8 mouse cellular contexts compared by ENCODE assay signal in the genomic region with DNA sequence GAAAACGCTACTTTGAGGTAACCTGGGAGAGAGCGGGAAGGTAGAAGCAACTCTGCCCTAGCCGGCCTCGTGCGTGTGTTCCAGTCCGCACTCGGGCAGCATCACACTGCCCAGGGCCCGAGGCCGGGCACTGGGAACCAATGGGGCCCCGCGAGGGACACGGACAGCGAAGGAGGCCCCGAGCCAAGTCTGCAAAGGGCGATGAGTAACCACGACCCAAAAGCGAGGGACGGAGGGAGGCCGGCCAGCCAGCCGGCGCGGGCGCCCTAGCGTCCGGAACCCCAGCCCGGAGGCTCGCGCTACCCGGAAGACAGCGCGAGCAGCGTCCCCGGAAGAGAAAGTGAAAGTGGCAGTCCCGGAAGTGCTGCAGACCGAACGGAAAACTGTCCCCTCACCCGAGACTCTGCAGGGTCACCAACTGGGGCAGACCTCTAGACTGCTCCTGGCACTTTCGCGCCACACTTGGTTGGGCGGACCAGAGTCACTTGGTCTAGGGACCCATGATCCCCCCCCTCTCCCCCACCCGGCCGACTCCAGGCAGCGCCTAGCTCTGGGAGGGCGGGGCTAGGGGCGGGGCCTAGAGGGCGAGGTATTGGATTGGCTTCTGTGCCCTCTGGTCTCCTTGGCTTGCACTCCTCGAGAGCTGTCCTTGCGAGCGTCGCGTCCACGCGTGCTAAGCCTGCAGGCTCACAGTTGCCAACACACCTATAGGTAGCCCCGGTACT. TPM values are rescaled to one million over a fixed set of nuclear protein-coding genes. Genes with fewer than 3 reads are reported as not detected.
DNase-seq lines count a peak whose midpoint lies in the region; ATAC-seq and TF ChIP-seq lines count a peak whose summit lies in the region.

A gene (minus strand): TSS at position 553 of the 725 bp plus-strand sequence.

- peaks cover 23% of the 10 kb centered on the region for H3K36me3 ChIP-seq in ES-Bruce4 (ENCODE audit: control insufficient read depth, insufficient read depth, low read length, poor library complexity, severe bottlenecking)
- peaks cover 15% of the 10 kb centered on the region for H3K36me3 ChIP-seq in forebrain, embryonic 14.5 days (ENCODE audit: control insufficient read depth, insufficient read depth, low read length)
- peaks cover 16% of the 10 kb centered on the region for H3K36me3 ChIP-seq in neural tube, embryonic 15.5 days

- H3K9me3 ChIP-seq in ES-Bruce4 (replicated peaks; ENCODE audit: control insufficient read depth, insufficient read depth, low read length, poor library complexity, severe bottlenecking) = no peaks in the 10 kb centered on the region
- H3K9me3 ChIP-seq in forebrain, embryonic 14.5 days (replicated peaks; ENCODE audit: control insufficient read depth, low read length) = no peaks in the 10 kb centered on the region
- no peaks in the 10 kb centered on the region for H3K9me3 ChIP-seq in neural tube, embryonic 15.5 days (replicated peaks)

- peak within 1 kb of the TSS; percentile 89 for H3K9ac ChIP-seq in ES-Bruce4 (ENCODE audit: low read depth, poor library complexity, severe bottlenecking)
- H3K9ac ChIP-seq in forebrain, embryonic 14.5 days (ENCODE audit: low read length) = peak within 1 kb of the TSS; percentile 94
- H3K9ac ChIP-seq in neural tube, embryonic 15.5 days (replicated peaks) = peak within 1 kb of the TSS; percentile 94

- TF ChIP-seq EP300 in ES-Bruce4 (IDR thresholded peaks at IDR 0.05; ENCODE audit: insufficient read depth, low read depth, low read length) = no peak

- DNase-seq in c-Kit-positive CD71-positive TER-119-positive erythroid progenitor cells, embryonic 14.5 days (ENCODE audit: low spot score) = peak; percentile 92
- DNase-seq in forebrain, embryonic 14.5 days (ENCODE audit: low spot score) = peak; percentile 89
- peak; percentile 85 to 87 for DNase-seq in heart, postnatal 14 days
- DNase-seq in layer of hippocampus, adult 11-12 months (ENCODE audit: low spot score) = peak; percentile 91
- DNase-seq in lung, adult 18-20 months = peak; percentile 90 to 91
- peak; percentile 91 for DNase-seq in testis, postnatal 14 days (ENCODE audit: low spot score)

- intact Hi-C loops in heart, postnatal 14 days (cut with DNase I) = loop anchor here (5.0 kb wide), 1 partner anchor 35 kb away; no protein-coding TSS in a partner anchor

- peak within 1 kb of the TSS; percentile 40 for H3K27ac ChIP-seq in ES-Bruce4 (ENCODE audit: insufficient read depth, low read length)
- peak within 1 kb of the TSS; percentile 79 for H3K27ac ChIP-seq in forebrain, embryonic 14.5 days (ENCODE audit: low read depth, low read length)
- peak within 1 kb of the TSS; percentile 92 for H3K27ac ChIP-seq in neural tube, embryonic 15.5 days (replicated peaks)

- H3K4me2 ChIP-seq in forebrain, embryonic 14.5 days (ENCODE audit: low read length) = peak within 1 kb of the TSS; percentile 91
- H3K4me2 ChIP-seq in neural tube, embryonic 15.5 days = peak within 1 kb of the TSS; percentile 76

- 0% methylated on average over 51 of the region's 54 CpGs for WGBS in forebrain, embryonic 14.5 days
- WGBS in neural tube, embryonic 15.5 days = under 1% methylated on average over 54 of the region's 54 CpGs

- H3K4me3 ChIP-seq in ES-Bruce4 (ENCODE audit: low read depth, low read length) = peak within 1 kb of the TSS; percentile 94
- peak within 1 kb of the TSS; percentile 91 for H3K4me3 ChIP-seq in forebrain, embryonic 14.5 days (ENCODE audit: low read depth, low read length)
- H3K4me3 ChIP-seq in neural tube, embryonic 15.5 days (replicated peaks) = peak within 1 kb of the TSS; percentile 97

- H3K4me1 ChIP-seq in ES-Bruce4 (ENCODE audit: control insufficient read depth, insufficient read depth, low read length) = peaks cover 2% of the 10 kb centered on the region
- H3K4me1 ChIP-seq in forebrain, embryonic 14.5 days (ENCODE audit: control insufficient read depth, insufficient read depth, low read length) = peaks cover 10% of the 10 kb centered on the region
- peaks cover 30% of the 10 kb centered on the region for H3K4me1 ChIP-seq in neural tube, embryonic 15.5 days

- no peaks in the 10 kb centered on the region for H3K27me3 ChIP-seq in ES-Bruce4 (ENCODE audit: control insufficient read depth, insufficient read depth, low read length, poor library complexity, severe bottlenecking)
- no peaks in the 10 kb centered on the region for H3K27me3 ChIP-seq in forebrain, embryonic 14.5 days (replicated peaks; ENCODE audit: control insufficient read depth, insufficient read depth, low read length)
- no peaks in the 10 kb centered on the region for H3K27me3 ChIP-seq in neural tube, embryonic 15.5 days (replicated peaks)

- peak; percentile 97 for ATAC-seq in forebrain, embryonic 14.5 days
- peak; percentile 97 for ATAC-seq in neural tube, embryonic 15.5 days (ENCODE audit: low FRiP score)

- TF ChIP-seq CTCF in ES-Bruce4 (IDR thresholded peaks at IDR 0.05; ENCODE audit: low read depth, low read length) = no peak

- TF ChIP-seq POLR2A in ES-Bruce4 (IDR thresholded peaks at IDR 0.05; ENCODE audit: insufficient read depth, low read length) = peak; percentile 24

RNA-seq across cellular contexts. Expression of the gene that starts here (rescaled TPM):
- polyA plus RNA-seq in ES-Bruce4 (2011; ENCODE audit: insufficient read depth, insufficient read length, low read depth, missing spikeins) = 86.7 and 89.1 TPM in 2 replicates
- 80.7 and 97.1 TPM in 2 replicates for polyA plus RNA-seq in forebrain, embryonic 14.5 days (2014; fragmentation: Nextera tagmentation; extraction: Ambion mirVana)
- total RNA-seq in heart, postnatal 14 days (2021) = 10 to 100 TPM; 69.1 to 71.2 TPM
- polyA plus RNA-seq in neural tube, embryonic 15.5 days (2015; fragmentation: Nextera tagmentation; extraction: Ambion mirVana) = 99.8 and 109 TPM in 2 replicates

Comparison
In these comparisons a context has a peak if more than half of its experiments do, and no peak if none do; other contexts are left out.
1. Peak in every context shown above with its lines: DNase-seq, ATAC-seq, H3K4me3 ChIP-seq and H3K27ac ChIP-seq.
2. H3K27ac ChIP-seq: peak in every context shown above with its lines; median percentile 92 in neural tube, embryonic 15.5 days; 79 in forebrain, embryonic 14.5 days; 40 in ES-Bruce4.